ENCODE assay signal across 8 mouse cellular contexts in the genomic region with DNA sequence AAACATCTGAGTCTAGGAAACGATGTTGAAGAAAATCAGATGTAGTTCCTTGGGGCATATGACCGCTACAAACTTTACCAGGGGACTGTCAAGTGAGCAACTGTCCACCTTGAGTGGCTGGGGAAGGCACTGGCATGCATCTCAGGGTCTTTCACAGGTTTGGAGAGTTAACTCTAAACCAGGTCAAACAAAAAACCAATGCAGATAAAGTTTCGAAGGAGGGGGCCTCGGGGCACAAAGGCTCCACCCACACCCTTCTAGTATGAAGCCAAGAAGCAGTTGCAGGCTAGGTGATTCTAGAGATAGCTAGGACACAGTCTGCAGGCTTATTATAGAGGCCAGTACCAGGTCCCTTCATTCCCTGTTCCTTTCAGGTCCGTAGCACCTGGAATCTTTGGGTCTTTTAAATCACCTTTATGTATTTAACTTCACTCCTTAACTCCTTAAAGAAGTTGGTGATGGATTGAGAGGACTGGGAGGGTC. TPM values are rescaled to one million over a fixed set of nuclear protein-coding genes. Genes with fewer than 3 reads are reported as not detected.
DNase-seq lines count a peak whose midpoint lies in the region; ATAC-seq and TF ChIP-seq lines count a peak whose summit lies in the region.

No protein-coding gene starts in this region.

- ATAC-seq in CD4-positive, CD25-positive, alpha-beta regulatory T cell, adult 4 months = peak; percentile 18
- ATAC-seq in forebrain, embryonic 14.5 days = 0 out of 2 replicates have a peak, but pooled peaks have one; percentile 21
- peak; percentile 68 for ATAC-seq in liver, embryonic 14.5 days (ENCODE audit: insufficient read depth)

- 0 out of 2 replicates have a peak, but pooled peaks cover 3% of the 10 kb centered on the region for H3K4me1 ChIP-seq in forebrain, embryonic 14.5 days (ENCODE audit: control insufficient read depth, insufficient read depth, low read length)
- H3K4me1 ChIP-seq in liver, embryonic 14.5 days (replicated peaks; ENCODE audit: control insufficient read depth in 2 of 2, insufficient read depth in 2 of 2, low read length in 1 of 2) = peaks cover 0 to 10% of the 10 kb centered on the region in 2 experiments; a peak in 2 of 4 replicates

- no peaks in the 10 kb centered on the region for H3K9me3 ChIP-seq in forebrain, embryonic 14.5 days (replicated peaks; ENCODE audit: control insufficient read depth, low read length)
- H3K9me3 ChIP-seq in liver, embryonic 14.5 days (ENCODE audit: control insufficient read depth, low read length) = no peaks in the 10 kb centered on the region

- intact Hi-C loops in gastrocnemius, adult 2 months (cut with DNase I) = no loop called here

- DNase-seq in gastrocnemius, adult 2 months = no peak
- no peak for DNase-seq in gastrocnemius, postnatal 25 days
- no peak for DNase-seq in forebrain, embryonic 14.5 days (ENCODE audit: low spot score)
- peak in 2 of 3 experiments; percentile 1 to 30 for DNase-seq in liver, embryonic 14.5 days (ENCODE audit: low read depth in 3 of 3, low spot score in 3 of 3)
- no peak for DNase-seq in right cerebral cortex, postnatal 14 days
- DNase-seq in thymus, postnatal 14 days = no peak
- no peak for DNase-seq in adrenal gland, adult 8-10 months

- peak overlapping the region; percentile 77; the same call in 1 of the 2 replicates for H3K9ac ChIP-seq in forebrain, embryonic 14.5 days (ENCODE audit: low read length)
- H3K9ac ChIP-seq in liver, embryonic 14.5 days (replicated peaks) = peak overlapping the region; percentile 56; the same call in 1 of the 2 replicates

- peak overlapping the region; percentile 71; the same call in 1 of the 2 replicates for H3K27ac ChIP-seq in gastrocnemius, adult 2 months
- H3K27ac ChIP-seq in forebrain, embryonic 14.5 days (ENCODE audit: low read depth, low read length) = no peak overlapping the region
- H3K27ac ChIP-seq in liver, embryonic 14.5 days = no peak overlapping the region

- no peaks in the 10 kb centered on the region for H3K27me3 ChIP-seq in forebrain, embryonic 14.5 days (replicated peaks; ENCODE audit: control insufficient read depth, insufficient read depth, low read length)
- no peaks in the 10 kb centered on the region for H3K27me3 ChIP-seq in liver, embryonic 14.5 days (ENCODE audit: control insufficient read depth, insufficient read depth, low read length)

- H3K4me3 ChIP-seq in gastrocnemius, adult 2 months = peak overlapping the region; percentile 92
- peak overlapping the region; percentile 66 for H3K4me3 ChIP-seq in forebrain, embryonic 14.5 days (ENCODE audit: low read depth, low read length)
- H3K4me3 ChIP-seq in liver, embryonic 14.5 days (ENCODE audit: insufficient read depth in 1 of 2, low read depth in 2 of 2, low read length in 2 of 2) = peak overlapping the region; percentile 72 to 75

- 29% methylated on average over 5 of the region's 5 CpGs for WGBS in forebrain, embryonic 14.5 days
- 29% methylated on average over 5 of the region's 5 CpGs for WGBS in liver, embryonic 14.5 days (ENCODE audit: insufficient replicate concordance)

- TF ChIP-seq CTCF in gastrocnemius, adult 2 months (IDR thresholded peaks at IDR 0.05) = no peak
- no peak for TF ChIP-seq CTCF in liver, embryonic 14.5 days (IDR thresholded peaks at IDR 0.05; ENCODE audit: low read depth)

- no peaks in the 10 kb centered on the region for H3K36me3 ChIP-seq in forebrain, embryonic 14.5 days (ENCODE audit: control insufficient read depth, insufficient read depth, low read length)
- no peaks in the 10 kb centered on the region for H3K36me3 ChIP-seq in liver, embryonic 14.5 days (replicated peaks; ENCODE audit: control insufficient read depth, insufficient read depth, low read depth)

- no peak for TF ChIP-seq EP300 in liver, embryonic 14.5 days (IDR thresholded peaks at IDR 0.05; ENCODE audit: low read depth)

- peak overlapping the region; percentile 71 for H3K4me2 ChIP-seq in forebrain, embryonic 14.5 days (ENCODE audit: low read length)
- peak overlapping the region; percentile 69 for H3K4me2 ChIP-seq in liver, embryonic 14.5 days (ENCODE audit: low read depth)

RNA-seq across cellular contexts. Expression of gene Dctd, which starts 10.5 kb away (rescaled TPM):
- 1 to 10 TPM in 1 of 2 experiments, under 1 TPM in 1; 0.99 to 1.0 TPM for total RNA-seq in gastrocnemius, adult 2 months (2021)
- 1 to 10 TPM; 1.0 to 1.3 TPM for total RNA-seq in gastrocnemius, postnatal 25 days (2021)
- 1 to 10 TPM; 5.6 to 9.5 TPM for polyA plus RNA-seq in CD4-positive, CD25-positive, alpha-beta regulatory T cell, adult 4 months (2017; shearing (Covaris generic))
- 13.5 and 14.2 TPM in 2 replicates for polyA plus RNA-seq in forebrain, embryonic 14.5 days (2014; fragmentation: Nextera tagmentation; extraction: Ambion mirVana)
- 12.1 and 13.3 TPM in 2 replicates for polyA plus RNA-seq in liver, embryonic 14.5 days (2012; rRNA removed)
- polyA plus RNA-seq in liver, embryonic 14.5 days (2014; fragmentation: Nextera tagmentation; extraction: Ambion mirVana) = 7.5 and 7.6 TPM in 2 replicates
- 1 to 10 TPM; 2.7 to 3.4 (median 3.2) TPM for total RNA-seq in adrenal gland, adult 8-10 months (2022)

Comparison
In these comparisons a context has a peak if more than half of its experiments do, and no peak if none do; other contexts are left out.
1. DNase-seq: peak in liver, embryonic 14.5 days (2 of 3); none in gastrocnemius, adult 2 months (single experiment), gastrocnemius, postnatal 25 days (single experiment), forebrain, embryonic 14.5 days (single experiment), right cerebral cortex, postnatal 14 days (single experiment), thymus, postnatal 14 days (single experiment) and adrenal gland, adult 8-10 months (single experiment).
2. ATAC-seq: peak in every context shown above with its lines; median percentile 68 in liver, embryonic 14.5 days; 21 in forebrain, embryonic 14.5 days; 18 in CD4-positive, CD25-positive, alpha-beta regulatory T cell, adult 4 months.
3. Peak in every context shown above with its lines, with median percentiles within 50 percentile points of each other: H3K4me3 ChIP-seq.